Mouse (Mus musculus): Measurements from ENCODE around the gene Pcdh7. TPM values are rescaled to one million over a fixed set of nuclear protein-coding genes. Genes with fewer than 3 reads are reported as not detected.

The Pcdh7 gene
- polyA plus RNA-seq, 1 experiment from 2014 or later = 4.1 TPM

GRCm38 (mm10) chr5:57837150-57837549 is 119.4 kb downstream of the Pcdh7 start:
- no peak overlapping the region for H3K4me3 ChIP-seq (ENCODE audit: low read depth, low read length)
- no peaks in the 10 kb centered on the region for H3K9me3 ChIP-seq (ENCODE audit: low read depth, low read length)
- H3K4me1 ChIP-seq (ENCODE audit: insufficient read depth) = no peaks in the 10 kb centered on the region
- 18% methylated on average over 2 of the region's 2 CpGs for WGBS
- ATAC-seq (ENCODE audit: insufficient read depth) (no peak), DNase-seq (no peak)
- no peak overlapping the region for H3K27ac ChIP-seq (ENCODE audit: low read depth)
- H3K36me3 ChIP-seq (ENCODE audit: insufficient read depth) = no peaks in the 10 kb centered on the region
- no peak overlapping the region for H3K9ac ChIP-seq
- H3K4me2 ChIP-seq = no peak overlapping the region
- no peak for TF ChIP-seq CTCF (IDR thresholded peaks at IDR 0.05; ENCODE audit: low read depth)
- no peaks in the 10 kb centered on the region for H3K27me3 ChIP-seq (ENCODE audit: insufficient read depth, low read length)

- 50% methylated on average over 5 of the region's 5 CpGs for WGBS
- ATAC-seq (ENCODE audit: insufficient read depth) (peak; percentile 78; the same call in 1 of the 2 replicates), DNase-seq (peak; percentile 70)
- TF ChIP-seq CTCF (IDR thresholded peaks at IDR 0.05; ENCODE audit: low read depth) = no peak
- Histone ChIP-seq H3K9me3 (ENCODE audit: low read depth, low read length) (no peaks in the 10 kb centered on the region), H3K27me3 (ENCODE audit: insufficient read depth, low read length) (no peaks in the 10 kb centered on the region), H3K36me3 (ENCODE audit: insufficient read depth) (no peaks in the 10 kb centered on the region), H3K27ac (ENCODE audit: low read depth) (no peak overlapping the region), H3K4me2 (no peak overlapping the region), H3K9ac (no peak overlapping the region), H3K4me3 (ENCODE audit: low read depth, low read length) (no peak overlapping the region), H3K4me1 (ENCODE audit: insufficient read depth) (no peaks in the 10 kb centered on the region)
Measured at GRCm38 (mm10) chr5:57841357-57842119, 123.8 kb downstream of the Pcdh7 start.

- Histone ChIP-seq H3K4me1 (ENCODE audit: insufficient read depth) (no peaks in the 10 kb centered on the region), H3K9ac (no peak overlapping the region), H3K4me2 (no peak overlapping the region), H3K27me3 (ENCODE audit: insufficient read depth, low read length) (no peaks in the 10 kb centered on the region), H3K4me3 (ENCODE audit: low read depth, low read length) (no peak overlapping the region), H3K27ac (ENCODE audit: low read depth) (no peak overlapping the region), H3K9me3 (ENCODE audit: low read depth, low read length) (no peaks in the 10 kb centered on the region), H3K36me3 (ENCODE audit: insufficient read depth) (no peaks in the 10 kb centered on the region)
- TF ChIP-seq CTCF (IDR thresholded peaks at IDR 0.05; ENCODE audit: low read depth) = no peak
- ATAC-seq (ENCODE audit: insufficient read depth) = no peak
- no peak for DNase-seq
- 58% methylated on average over 3 of the region's 3 CpGs for WGBS
Measured at GRCm38 (mm10) chr5:57847500-57847899, 129.7 kb downstream of the Pcdh7 start.

GRCm38 (mm10) chr5:57850111-57850510 is 132.3 kb downstream of the Pcdh7 start:
- no peak for TF ChIP-seq CTCF (IDR thresholded peaks at IDR 0.05; ENCODE audit: low read depth)
- Histone ChIP-seq H3K36me3 (ENCODE audit: insufficient read depth) (no peaks in the 10 kb centered on the region), H3K9me3 (ENCODE audit: low read depth, low read length) (no peaks in the 10 kb centered on the region), H3K27ac (ENCODE audit: low read depth) (no peak overlapping the region), H3K4me3 (ENCODE audit: low read depth, low read length) (no peak overlapping the region), H3K27me3 (ENCODE audit: insufficient read depth, low read length) (no peaks in the 10 kb centered on the region), H3K4me2 (no peak overlapping the region), H3K9ac (no peak overlapping the region), H3K4me1 (ENCODE audit: insufficient read depth) (no peaks in the 10 kb centered on the region)
- ATAC-seq (ENCODE audit: insufficient read depth) (no peak), DNase-seq (no peak)
- WGBS = 76% methylated on average over 2 of the region's 2 CpGs

GRCm38 (mm10) chr5:57857316-57857715 is 139.5 kb downstream of the Pcdh7 start:
- no peak overlapping the region for H3K4me2 ChIP-seq
- ATAC-seq (ENCODE audit: insufficient read depth) (no peak), DNase-seq (no peak)
- no peaks in the 10 kb centered on the region for H3K27me3 ChIP-seq (ENCODE audit: insufficient read depth, low read length)
- no peak overlapping the region for H3K27ac ChIP-seq (ENCODE audit: low read depth)
- no peak overlapping the region for H3K4me3 ChIP-seq (ENCODE audit: low read depth, low read length)
- WGBS = 75% methylated on average over 3 of the region's 3 CpGs
- TF ChIP-seq CTCF (IDR thresholded peaks at IDR 0.05; ENCODE audit: low read depth) = no peak
- no peak overlapping the region for H3K9ac ChIP-seq
- H3K9me3 ChIP-seq (ENCODE audit: low read depth, low read length) = no peaks in the 10 kb centered on the region
- H3K36me3 ChIP-seq (ENCODE audit: insufficient read depth) = no peaks in the 10 kb centered on the region
- no peaks in the 10 kb centered on the region for H3K4me1 ChIP-seq (ENCODE audit: insufficient read depth)

GRCm38 (mm10) chr5:57864254-57864653 is 146.5 kb downstream of the Pcdh7 start:
- H3K27me3 ChIP-seq (ENCODE audit: insufficient read depth, low read length) = no peaks in the 10 kb centered on the region
- no peak overlapping the region for H3K9ac ChIP-seq
- H3K9me3 ChIP-seq (ENCODE audit: low read depth, low read length) = no peaks in the 10 kb centered on the region
- ATAC-seq (ENCODE audit: insufficient read depth) = no peak
- H3K27ac ChIP-seq (ENCODE audit: low read depth) = no peak overlapping the region
- TF ChIP-seq CTCF (IDR thresholded peaks at IDR 0.05; ENCODE audit: low read depth) = no peak
- WGBS = 82% methylated on average over 3 of the region's 3 CpGs
- H3K36me3 ChIP-seq (ENCODE audit: insufficient read depth) = no peaks in the 10 kb centered on the region
- H3K4me3 ChIP-seq (ENCODE audit: low read depth, low read length) = no peak overlapping the region
- H3K4me2 ChIP-seq = no peak overlapping the region
- no peaks in the 10 kb centered on the region for H3K4me1 ChIP-seq (ENCODE audit: insufficient read depth)
- DNase-seq = no peak

GRCm38 (mm10) chr5:57865256-57865655 is 147.5 kb downstream of the Pcdh7 start:
- Histone ChIP-seq H3K4me1 (ENCODE audit: insufficient read depth) (no peaks in the 10 kb centered on the region), H3K27ac (ENCODE audit: low read depth) (no peak overlapping the region), H3K4me3 (ENCODE audit: low read depth, low read length) (no peak overlapping the region), H3K4me2 (no peak overlapping the region), H3K36me3 (ENCODE audit: insufficient read depth) (no peaks in the 10 kb centered on the region), H3K9ac (no peak overlapping the region), H3K9me3 (ENCODE audit: low read depth, low read length) (no peaks in the 10 kb centered on the region), H3K27me3 (ENCODE audit: insufficient read depth, low read length) (no peaks in the 10 kb centered on the region)
- DNase-seq (no peak), ATAC-seq (ENCODE audit: insufficient read depth) (no peak)
- no peak for TF ChIP-seq CTCF (IDR thresholded peaks at IDR 0.05; ENCODE audit: low read depth)
- WGBS = 78% methylated on average over 3 of the region's 3 CpGs

Data from lung, embryonic 14.5 days (tissue).